Mouse (Mus musculus) CH12.LX (cell line): ENCODE results near the gene Nell1.

Experiments used
- CHD2 ChIP-seq: IDR thresholded peaks from 2 replicates; pipeline ENCODE4 v1.6.1; 2011; ENCODE audit warnings: low read length, improper control_type of control experiment
- CTCF ChIP-seq, 2 experiments: IDR thresholded peaks in 1 of 2; conservative IDR thresholded peaks in 1 of 2; 2 replicates each; pipeline ENCODE4 v1.5.1; 2011 to 2012; ENCODE audit warnings: low read depth in 2 of 2, low read length in 2 of 2, improper control_type of control experiment in 1 of 2, inconsistent platforms in 1 of 2, mild to moderate bottlenecking in 1 of 2, moderate library complexity in 1 of 2
- ELF1 ChIP-seq: IDR thresholded peaks from 2 replicates; pipeline ENCODE4 v1.6.1; 2014; ENCODE audit warnings: low read depth, mild to moderate bottlenecking, inconsistent platforms, low read length, improper control_type of control experiment
- EP300 ChIP-seq: IDR thresholded peaks from 2 replicates; pipeline ENCODE4 v1.6.1; 2011; ENCODE audit warnings: low read length, improper control_type of control experiment
- ETS1 ChIP-seq: conservative IDR thresholded peaks from 2 replicates; pipeline ENCODE4 v1.6.1; 2012; ENCODE audit warnings: low read depth, mild to moderate bottlenecking, inconsistent platforms, low read length, improper control_type of control experiment, moderate library complexity
- MXI1 ChIP-seq: IDR thresholded peaks from 2 replicates; pipeline ENCODE4 v1.6.1; 2011; ENCODE audit warnings: mild to moderate bottlenecking, low read depth, low read length, improper control_type of control experiment
- POLR2A ChIP-seq: IDR thresholded peaks from 2 replicates; pipeline ENCODE4 v1.6.1; 2011; ENCODE audit warnings: low read depth, mild to moderate bottlenecking, improper control_type of control experiment, low read length
- POLR2AphosphoS2 ChIP-seq: IDR thresholded peaks from 2 replicates; pipeline ENCODE4 v1.6.1; 2011; ENCODE audit warnings: low read depth, low read length, improper control_type of control experiment
- SIN3A ChIP-seq: IDR thresholded peaks from 2 replicates; pipeline ENCODE4 v1.6.1; 2012; ENCODE audit warnings: low read length, improper control_type of control experiment, inconsistent platforms
- TBP ChIP-seq: conservative IDR thresholded peaks from 2 replicates; pipeline ENCODE4 v1.6.1; 2011; ENCODE audit warnings: low read depth, low read length, improper control_type of control experiment
- TCF12 ChIP-seq: IDR thresholded peaks from 2 replicates; pipeline ENCODE4 v1.6.1; 2014; ENCODE audit warnings: low read depth, mild to moderate bottlenecking, inconsistent platforms, low read length, improper control_type of control experiment
- USF1 ChIP-seq: IDR thresholded peaks from 2 replicates; pipeline ENCODE4 v1.6.1; 2014; ENCODE audit warnings: low read depth, mild to moderate bottlenecking, inconsistent platforms, low read length, improper control_type of control experiment
- ZKSCAN1 ChIP-seq: IDR thresholded peaks from 2 replicates; pipeline ENCODE4 v1.6.1; 2012; ENCODE audit warnings: low read depth, inconsistent platforms, low read length, improper control_type of control experiment, borderline replicate concordance
- ZNF384 ChIP-seq: IDR thresholded peaks from 2 replicates; pipeline ENCODE4 v1.6.1; 2012; ENCODE audit warnings: low read depth, low read length, improper control_type of control experiment, inconsistent platforms

- TF ChIP-seq EP300 (no peak), CHD2 (no peak), CTCF (conservative IDR thresholded peaks at IDR 0.05 in 1 of 2, IDR thresholded peaks at IDR 0.05 in 1 of 2; ENCODE audit: low read depth in 2 of 2, low read length in 2 of 2) (no peak), POLR2AphosphoS2 (no peak), POLR2A (no peak), ZKSCAN1 (no peak), TBP (no peak), USF1 (no peak), ETS1 (no peak), TCF12 (no peak), ELF1 (no peak), MXI1 (no peak), SIN3A (no peak), ZNF384 (no peak)
Observed at GRCm38 (mm10) chr7:50507047-50507446, 532.4 kb downstream of the Nell1 start.
